Comparison of ENCODE assay signal across 8 mouse cellular contexts in genomic region chr2:167129608-167129955, GRCm38 (mm10).
A peak's percentile ranks its signal among the peaks of the same experiment; 100 is the strongest.
DNase-seq lines count a peak whose midpoint lies in the region; ATAC-seq and TF ChIP-seq lines count a peak whose summit lies in the region.

No protein-coding gene starts in this region.

- no peak overlapping the region for H3K4me3 ChIP-seq in hindbrain, embryonic 13.5 days
- peak overlapping the region in 1 of 2 experiments; percentile 23; a peak in 1 of 4 replicates for H3K4me3 ChIP-seq in liver, embryonic 14.5 days (ENCODE audit: insufficient read depth in 1 of 2, low read depth in 2 of 2, low read length in 2 of 2)
- H3K4me3 ChIP-seq in neural tube, embryonic 12.5 days, result no peak overlapping the region

- peak overlapping the region; percentile 51 for H3K9ac ChIP-seq in hindbrain, embryonic 13.5 days
- no peak overlapping the region for H3K9ac ChIP-seq in liver, embryonic 14.5 days (replicated peaks)
- H3K9ac ChIP-seq in neural tube, embryonic 12.5 days, result peak overlapping the region; percentile 29; the same call in 1 of the 2 replicates

- H3K4me1 ChIP-seq in hindbrain, embryonic 13.5 days (replicated peaks), result peaks cover 44% of the 10 kb centered on the region
- peaks cover 0 to 3% of the 10 kb centered on the region in 2 experiments; a peak in 1 of 4 replicates for H3K4me1 ChIP-seq in liver, embryonic 14.5 days (replicated peaks; ENCODE audit: control insufficient read depth in 2 of 2, insufficient read depth in 2 of 2, low read length in 1 of 2)
- peaks cover 20% of the 10 kb centered on the region for H3K4me1 ChIP-seq in neural tube, embryonic 12.5 days

- no peak for TF ChIP-seq POLR2A in brain, embryonic 14.5 days (IDR thresholded peaks at IDR 0.05; ENCODE audit: borderline replicate concordance, extremely low read depth, insufficient read depth, insufficient read length, poor library complexity, severe bottlenecking)

- TF ChIP-seq EP300 in liver, embryonic 14.5 days (IDR thresholded peaks at IDR 0.05; ENCODE audit: low read depth), result no peak

- WGBS in hindbrain, embryonic 13.5 days, result 15% methylated on average over 9 of the region's 9 CpGs
- WGBS in liver, embryonic 14.5 days (ENCODE audit: insufficient replicate concordance), result 23% methylated on average over 9 of the region's 9 CpGs
- 9% methylated on average over 9 of the region's 9 CpGs for WGBS in neural tube, embryonic 12.5 days

- H3K27ac ChIP-seq in hindbrain, embryonic 13.5 days, result peak overlapping the region; percentile 78
- H3K27ac ChIP-seq in liver, embryonic 14.5 days, result no peak overlapping the region
- H3K27ac ChIP-seq in neural tube, embryonic 12.5 days, result no peak overlapping the region

- H3K27me3 ChIP-seq in hindbrain, embryonic 13.5 days, result no peaks in the 10 kb centered on the region
- peaks cover 6% of the 10 kb centered on the region for H3K27me3 ChIP-seq in liver, embryonic 14.5 days (ENCODE audit: control insufficient read depth, insufficient read depth, low read length)
- no peaks in the 10 kb centered on the region for H3K27me3 ChIP-seq in neural tube, embryonic 12.5 days (replicated peaks)

- H3K36me3 ChIP-seq in hindbrain, embryonic 13.5 days, result no peaks in the 10 kb centered on the region
- H3K36me3 ChIP-seq in liver, embryonic 14.5 days (replicated peaks; ENCODE audit: control insufficient read depth, insufficient read depth, low read depth), result no peaks in the 10 kb centered on the region
- H3K36me3 ChIP-seq in neural tube, embryonic 12.5 days, result no peaks in the 10 kb centered on the region

- no peak for TF ChIP-seq CTCF in brain, embryonic 14.5 days (IDR thresholded peaks at IDR 0.05; ENCODE audit: borderline replicate concordance, extremely low read depth, insufficient read depth, insufficient read length)
- no peak for TF ChIP-seq CTCF in liver, embryonic 14.5 days (IDR thresholded peaks at IDR 0.05; ENCODE audit: low read depth)

- DNase-seq in brain, embryonic 14.5 days (ENCODE audit: low read depth), result peak; percentile 49
- DNase-seq in liver, embryonic 14.5 days (ENCODE audit: low read depth in 3 of 3, low spot score in 3 of 3), result no peak
- DNase-seq in frontal cortex, adult 2 months (ENCODE audit: extremely low spot score in 1 of 2, low spot score in 1 of 2), result no peak
- no peak for DNase-seq in natural killer cell, adult 2 months (ENCODE audit: low spot score in 2 of 2)

- ATAC-seq in CD4-positive, CD25-positive, alpha-beta regulatory T cell, adult 4 months, result peak; percentile 29
- ATAC-seq in hindbrain, embryonic 13.5 days (ENCODE audit: low FRiP score), result peak; percentile 61
- no peak for ATAC-seq in liver, embryonic 14.5 days (ENCODE audit: insufficient read depth)
- peak; percentile 62; the same call in 1 of the 2 replicates for ATAC-seq in neural tube, embryonic 12.5 days (ENCODE audit: low FRiP score, low read depth)
- no peak for ATAC-seq in granulocyte monocyte progenitor cell, adult 5-6 weeks (replicated peaks; ENCODE audit: poor library complexity, severe bottlenecking)

- H3K9me3 ChIP-seq in hindbrain, embryonic 13.5 days, result no peaks in the 10 kb centered on the region
- no peaks in the 10 kb centered on the region for H3K9me3 ChIP-seq in liver, embryonic 14.5 days (ENCODE audit: control insufficient read depth, low read length)
- no peaks in the 10 kb centered on the region for H3K9me3 ChIP-seq in neural tube, embryonic 12.5 days

- H3K4me2 ChIP-seq in hindbrain, embryonic 13.5 days, result peak overlapping the region; percentile 30
- peak overlapping the region; percentile 37 for H3K4me2 ChIP-seq in liver, embryonic 14.5 days (ENCODE audit: low read depth)
- H3K4me2 ChIP-seq in neural tube, embryonic 12.5 days (replicated peaks), result peak overlapping the region; percentile 50

Comparison
In these comparisons a context has a peak if more than half of its experiments do, and no peak if none do; other contexts are left out.
1. ATAC-seq: peak in CD4-positive, CD25-positive, alpha-beta regulatory T cell, adult 4 months (single experiment), hindbrain, embryonic 13.5 days (single experiment) and neural tube, embryonic 12.5 days (single experiment); none in liver, embryonic 14.5 days (single experiment) and granulocyte monocyte progenitor cell, adult 5-6 weeks (single experiment).
2. Peak in every context shown above with its lines, with median percentiles within 50 percentile points of each other: H3K4me2 ChIP-seq.